Mouse (Mus musculus): Measurements from ENCODE around the gene Atg9a.

DNA sequence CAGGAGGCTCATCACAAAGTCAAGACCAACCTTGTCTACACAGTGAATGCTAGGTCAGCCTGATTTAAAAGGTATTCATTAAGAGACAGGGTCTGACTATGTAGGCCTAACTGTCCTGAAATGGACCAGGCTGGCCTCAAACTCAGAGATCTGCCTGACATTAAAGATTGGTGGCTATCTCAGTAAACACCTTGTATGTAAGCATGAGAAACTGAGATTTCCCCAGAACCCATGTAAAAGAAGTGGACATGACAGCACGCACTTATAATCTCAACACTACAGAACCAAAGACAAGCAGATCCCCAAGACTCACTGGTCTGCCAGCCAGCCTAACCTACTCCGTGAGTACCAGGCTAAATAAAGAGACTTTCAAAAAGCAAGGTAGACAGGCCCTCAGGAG is 53.5 kb downstream of the Atg9a start:
- TF ChIP-seq MAFK (IDR thresholded peaks at IDR 0.05; ENCODE audit: insufficient read depth, low read depth, low read length) (no peak), HCFC1 (IDR thresholded peaks at IDR 0.05; ENCODE audit: borderline replicate concordance, insufficient read depth, low read length) (no peak), ZNF384 (IDR thresholded peaks at IDR 0.05; ENCODE audit: low read depth, low read length) (no peak), ZC3H11A (IDR thresholded peaks at IDR 0.05; ENCODE audit: borderline replicate concordance, low read depth, low read length) (no peak)

All from ES-E14 (cell line).